Mouse (Mus musculus) left cerebral cortex, postnatal 36 days (tissue): ENCODE results near the gene Mia3. TPM values are rescaled to one million over a fixed set of nuclear protein-coding genes. Genes with fewer than 3 reads are reported as not detected.
"Not testable (repeated sequence)": the region's sequence is repeated elsewhere in the genome, so short reads cannot be mapped to it uniquely, and the experiment has no call there.

Experiments used
- DNase-seq, 2 experiments: peaks; one replicate each; pipeline ENCODE4 v3.0.0; 2021 to 2022; ENCODE audit warnings: low spot score in 2 of 2, mixed read lengths in 1 of 2
- intact Hi-C: fragments of 180-260 bp; cut with DNase I; formaldehyde crosslinking; loops from one replicate; pipeline ENCODE4 v1.15.1; 2025
- total RNA-seq, 2 experiments: library from RNA; stranded (reverse); gene quantifications; 2 replicates each; pipeline ENCODE4 v1.2.3; 2021

Gene Mia3
- total RNA-seq, 2 experiments from 2014 or later = 217 to 225 TPM

GRCm38 (mm10) chr1:183349840-183350239 lies 19.5 kb downstream of the Mia3 start:
- DNase-seq = no peak

GRCm38 (mm10) chr1:183345817-183346195 lies 23.5 kb downstream of the Mia3 start:
- DNase-seq = no peak
- intact Hi-C loops = loop anchor here (1.0 to 2.0 kb wide), 2 partner anchors 23 to 49 kb away; partner anchors contain the start of genes Aida, Brox and Mia3

More at GRCm38 (mm10) chr1:183349840-183350239, 19.5 kb downstream of the Mia3 start:
- intact Hi-C loops = no loop called here

GRCm38 (mm10) chr1:183344886-183345816 lies 24.2 kb downstream of the Mia3 start:
- intact Hi-C loops = loop anchor here (1.0 to 2.0 kb wide), 2 partner anchors 24 to 48 kb away; partner anchors contain the start of genes Aida, Brox and Mia3
- DNase-seq = peak; percentile 88

GRCm38 (mm10) chr1:183342902-183343301 lies 26.5 kb downstream of the Mia3 start:
- DNase-seq, intact Hi-C loops: not testable (repeated sequence)

GRCm38 (mm10) chr1:183327171-183327570 lies 42.2 kb downstream of the Mia3 start:
- no peak for DNase-seq
- intact Hi-C loops = no loop called here

- DNase-seq = no peak
- intact Hi-C loops = no loop called here
These were observed 44.9 kb downstream of the Mia3 start for GRCm38 (mm10) chr1:183324433-183324832.

- intact Hi-C loops = no loop called here
These were observed 45.4 kb downstream of the Mia3 start for GRCm38 (mm10) chr1:183323923-183324322.

GRCm38 (mm10) chr1:183322496-183322895 lies 46.9 kb downstream of the Mia3 start:
- intact Hi-C loops, DNase-seq: not testable (repeated sequence)

More at GRCm38 (mm10) chr1:183323923-183324322, 45.4 kb downstream of the Mia3 start:
- no peak for DNase-seq

- intact Hi-C loops = no loop called here
- no peak for DNase-seq
These were observed 48.6 kb downstream of the Mia3 start for GRCm38 (mm10) chr1:183320708-183321107.

- intact Hi-C loops = no loop called here
- DNase-seq = no peak
These were observed 53.6 kb downstream of the Mia3 start for GRCm38 (mm10) chr1:183315783-183316182.

GRCm38 (mm10) chr1:183312076-183312475 lies 57.3 kb downstream of the Mia3 start:
- intact Hi-C loops = no loop called here
- no peak for DNase-seq

- DNase-seq, intact Hi-C loops: not testable (repeated sequence)
These were observed 59.8 kb downstream of the Mia3 start for GRCm38 (mm10) chr1:183309601-183310000.

- DNase-seq = no peak
- intact Hi-C loops = no loop called here
These were observed 60.9 kb downstream of the Mia3 start for GRCm38 (mm10) chr1:183308476-183308875.

GRCm38 (mm10) chr1:183307555-183307954 lies 61.8 kb downstream of the Mia3 start:
- no peak for DNase-seq
- intact Hi-C loops = no loop called here

- peak; percentile 91 to 99 for DNase-seq
- intact Hi-C loops = no loop called here
These were observed 70.2 kb downstream of the Mia3 start for GRCm38 (mm10) chr1:183299161-183299560.

GRCm38 (mm10) chr1:183297886-183298489 lies 71.4 kb downstream of the Mia3 start:
- DNase-seq = peak; percentile 40 to 57
- intact Hi-C loops = loop anchor here (2.0 kb wide), 1 partner anchor 47 kb away; no protein-coding TSS in a partner anchor

- intact Hi-C loops = loop anchor here (2.0 kb wide), 1 partner anchor 47 kb away; no protein-coding TSS in a partner anchor
- DNase-seq = peak; percentile 47 to 60
These were observed 71.9 kb downstream of the Mia3 start for GRCm38 (mm10) chr1:183297473-183297885.

- intact Hi-C loops = loop anchor here (2.0 kb wide), 1 partner anchor 48 kb away; no protein-coding TSS in a partner anchor
- DNase-seq = peak; percentile 93 to 94
These were observed 72.4 kb downstream of the Mia3 start, which contains the start of gene Brox for GRCm38 (mm10) chr1:183296877-183297383. Gene Brox, minus strand, starts transcription at chr1:183297269.

GRCm38 (mm10) chr1:183296465-183296864 lies 72.9 kb downstream of the Mia3 start, which contains the start of gene Aida:
Gene Aida, plus strand, starts transcription at chr1:183296590.
- intact Hi-C loops = loop anchor here (2.0 kb wide), 1 partner anchor 48 kb away; no protein-coding TSS in a partner anchor
- peak; percentile 48 to 55 for DNase-seq

GRCm38 (mm10) chr1:183289576-183289975 lies 79.8 kb downstream of the Mia3 start:
- no peak for DNase-seq
- intact Hi-C loops = no loop called here
